Mouse (Mus musculus): ENCODE measurements around the gene Atp1b1.

GRCm38 (mm10) chr1:164456731-164457130, 1.4 kb downstream of the Atp1b1 start:
- TF ChIP-seq TCF12 (IDR thresholded peaks at IDR 0.05; ENCODE audit: low read depth, low read length) (no peak), MYC (IDR thresholded peaks at IDR 0.05; ENCODE audit: low read depth, low read length) (no peak), CTCF (conservative IDR thresholded peaks at IDR 0.05 in 1 of 2, IDR thresholded peaks at IDR 0.05 in 1 of 2; ENCODE audit: low read depth in 2 of 2, low read length in 2 of 2) (no peak), CHD1 (IDR thresholded peaks at IDR 0.05; ENCODE audit: low read depth, low read length) (no peak), USF1 (IDR thresholded peaks at IDR 0.05; ENCODE audit: low read depth, low read length) (no peak), EP300 (IDR thresholded peaks at IDR 0.05; ENCODE audit: low read length) (no peak), TBP (conservative IDR thresholded peaks at IDR 0.05; ENCODE audit: low read depth, low read length) (no peak), MAX (IDR thresholded peaks at IDR 0.05; ENCODE audit: low read length) (no peak)
